Mouse (Mus musculus): ENCODE data around the gene Rasl10b.

- TF ChIP-seq POLR2A (IDR thresholded peaks at IDR 0.05; ENCODE audit: borderline replicate concordance, extremely low read depth, insufficient read depth, insufficient read length, poor library complexity, severe bottlenecking), result peak; percentile 22; the same call in 1 of the 2 replicates
- TF ChIP-seq CTCF (IDR thresholded peaks at IDR 0.05; ENCODE audit: borderline replicate concordance, extremely low read depth, insufficient read depth, insufficient read length), result no peak
These were observed at the start of gene Rasl10b for GRCm38 (mm10) chr11:83409087-83409754.

Data from brain, embryonic 14.5 days (tissue).